Mouse (Mus musculus) limb, embryonic 15.5 days (tissue): ENCODE results near the gene Bcar3. TPM values are rescaled to one million over a fixed set of nuclear protein-coding genes. Genes with fewer than 3 reads are reported as not detected.

Experiments used
- ATAC-seq: fragments of 200-750 bp; cut with Nextera tagmentation; 2 replicates; pipeline ENCODE4 v1.8.0; 2017; ENCODE audit warnings: low read depth, moderate TSS enrichment; ENCODE audit not compliant: insufficient number of reproducible peaks, low FRiP score, low TSS enrichment
- H3K27ac ChIP-seq: fragments of 300-500 bp; sonication (generic); 2 replicates; pipeline ENCODE4 v1.5.1; 2015; ENCODE audit warnings: moderate library complexity, mild to moderate bottlenecking, inconsistent platforms
- H3K27me3 ChIP-seq: fragments of 300-500 bp; sonication (generic); 2 replicates; pipeline ENCODE4 v1.6.1; 2015; ENCODE audit warnings: inconsistent platforms
- H3K36me3 ChIP-seq: fragments of 300-500 bp; sonication (generic); 2 replicates; pipeline ENCODE4 v1.6.1; 2015; ENCODE audit warnings: inconsistent platforms
- H3K4me1 ChIP-seq: fragments of 300-500 bp; sonication (generic); 2 replicates; pipeline ENCODE4 v1.6.1; 2015; ENCODE audit warnings: inconsistent platforms
- H3K4me2 ChIP-seq: fragments of 300-500 bp; sonication (generic); 2 replicates; pipeline ENCODE4 v1.6.1; 2015; ENCODE audit warnings: mild to moderate bottlenecking, inconsistent platforms
- H3K4me3 ChIP-seq: fragments of 300-500 bp; sonication (generic); 2 replicates; pipeline ENCODE4 v1.5.1; 2015; ENCODE audit warnings: mild to moderate bottlenecking, inconsistent platforms
- H3K9ac ChIP-seq: fragments of 300-500 bp; sonication (generic); 2 replicates; pipeline ENCODE4 v1.6.1; 2015; ENCODE audit warnings: inconsistent platforms
- H3K9me3 ChIP-seq: fragments of 300-500 bp; sonication (generic); 2 replicates; pipeline ENCODE4 v1.6.1; 2016; ENCODE audit warnings: inconsistent platforms
- WGBS: fragments of 180-500 bp; shearing (Covaris S2); methylation state at CpG from one replicate; pipeline ENCODE4 v1.1.7; 2015; 5-methylcytosine and 5-hydroxymethylcytosine counted together
- polyA plus RNA-seq: library from polyadenylated mRNA; unstranded; fragments of >200 nt; fragmentation: Nextera tagmentation; extraction: Ambion mirVana; gene quantifications from 2 replicates; pipeline ENCODE4 v1.2.1, GENCODE M21; 2015

Bcar3 gene
- polyA plus RNA-seq, 1 experiment from 2014 or later, result 7.8 TPM

DNA sequence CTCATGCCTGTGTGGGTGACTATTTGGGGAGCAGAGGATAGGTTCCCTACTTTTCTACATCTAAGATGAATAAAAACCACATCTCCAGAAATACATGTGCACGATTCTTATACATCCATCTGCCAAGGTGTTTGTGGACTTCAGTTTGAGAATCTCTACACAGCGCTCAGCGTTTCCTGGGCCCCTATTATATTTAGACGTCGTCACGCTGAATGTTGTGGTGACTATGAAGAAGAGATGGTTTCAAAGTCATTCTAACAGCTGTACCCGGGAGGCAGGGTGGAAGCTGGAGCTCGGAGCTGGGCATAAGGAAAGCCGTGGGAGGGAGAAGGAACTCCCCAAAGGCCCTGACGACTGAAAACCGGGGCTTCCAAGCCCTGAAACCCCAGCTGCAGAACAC, 178.5 kb downstream of the Bcar3 start:
- Histone ChIP-seq H3K36me3 (no peaks in the 10 kb centered on the region), H3K4me2 (no peak overlapping the region), H3K9ac (no peak overlapping the region), H3K4me1 (peaks cover 26% of the 10 kb centered on the region), H3K27me3 (no peaks in the 10 kb centered on the region), H3K4me3 (no peak overlapping the region), H3K9me3 (no peaks in the 10 kb centered on the region), H3K27ac (no peak overlapping the region)
- WGBS, result 72% methylated on average over 11 of the region's 11 CpGs
- ATAC-seq, result no peak

DNA sequence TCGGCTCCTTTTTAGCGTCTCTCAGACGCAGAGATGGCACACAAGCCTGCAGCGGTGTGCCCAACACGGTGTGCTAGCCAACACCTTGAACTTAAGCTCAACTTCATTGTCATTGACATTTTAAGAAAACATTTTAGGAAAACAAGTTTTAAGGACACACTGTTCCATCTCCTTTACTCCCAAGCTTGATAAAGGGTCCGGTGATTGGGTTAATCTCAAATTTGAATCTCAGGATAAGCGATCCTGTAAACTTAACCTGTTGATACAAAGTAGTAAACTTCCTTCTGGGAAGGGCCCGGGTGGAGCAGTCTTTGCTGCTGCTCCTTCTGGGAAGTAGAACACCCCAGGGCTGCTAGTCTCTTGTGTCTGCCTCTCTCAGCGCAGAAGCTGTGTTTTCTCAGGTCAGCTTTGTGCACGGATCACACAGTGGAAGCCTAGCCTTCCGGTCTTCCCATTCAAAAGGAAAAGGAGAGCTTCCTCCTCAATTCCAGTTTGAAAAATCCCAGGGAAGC, 179.6 kb downstream of the Bcar3 start:
- Histone ChIP-seq H3K27ac (no peak overlapping the region), H3K9me3 (no peaks in the 10 kb centered on the region), H3K4me2 (no peak overlapping the region), H3K27me3 (no peaks in the 10 kb centered on the region), H3K9ac (no peak overlapping the region), H3K4me3 (no peak overlapping the region), H3K4me1 (peaks cover 28% of the 10 kb centered on the region), H3K36me3 (no peaks in the 10 kb centered on the region)
- no peak for ATAC-seq
- WGBS, result 84% methylated on average over 11 of the region's 11 CpGs

DNA sequence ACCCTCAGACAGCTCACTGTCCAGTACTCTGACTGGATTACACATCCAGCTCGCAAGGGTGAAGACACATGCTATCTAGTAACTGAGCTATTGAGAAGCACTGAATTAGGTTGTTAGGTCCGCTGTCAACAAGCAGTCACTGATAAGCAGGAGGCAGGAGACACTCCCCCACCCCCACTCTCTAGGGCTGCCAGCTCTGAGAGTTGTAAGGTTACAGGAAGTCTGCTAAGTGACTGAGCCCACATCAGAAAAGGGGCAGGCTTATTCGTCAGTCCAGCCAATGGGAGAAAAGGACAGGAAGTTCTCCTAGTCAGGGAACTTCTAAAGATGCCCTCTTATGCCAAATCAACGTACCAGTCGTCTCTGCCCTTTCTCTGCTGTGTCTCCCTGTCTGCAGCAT, 180.1 kb downstream of the Bcar3 start:
- H3K9me3 ChIP-seq, result no peaks in the 10 kb centered on the region
- ATAC-seq, result no peak
- H3K9ac ChIP-seq, result no peak overlapping the region
- H3K4me2 ChIP-seq, result no peak overlapping the region
- H3K27me3 ChIP-seq, result no peaks in the 10 kb centered on the region
- peaks cover 30% of the 10 kb centered on the region for H3K4me1 ChIP-seq
- no peak overlapping the region for H3K27ac ChIP-seq
- H3K4me3 ChIP-seq, result no peak overlapping the region
- no peaks in the 10 kb centered on the region for H3K36me3 ChIP-seq
- WGBS, result 39% methylated on average over 5 of the region's 5 CpGs

DNA sequence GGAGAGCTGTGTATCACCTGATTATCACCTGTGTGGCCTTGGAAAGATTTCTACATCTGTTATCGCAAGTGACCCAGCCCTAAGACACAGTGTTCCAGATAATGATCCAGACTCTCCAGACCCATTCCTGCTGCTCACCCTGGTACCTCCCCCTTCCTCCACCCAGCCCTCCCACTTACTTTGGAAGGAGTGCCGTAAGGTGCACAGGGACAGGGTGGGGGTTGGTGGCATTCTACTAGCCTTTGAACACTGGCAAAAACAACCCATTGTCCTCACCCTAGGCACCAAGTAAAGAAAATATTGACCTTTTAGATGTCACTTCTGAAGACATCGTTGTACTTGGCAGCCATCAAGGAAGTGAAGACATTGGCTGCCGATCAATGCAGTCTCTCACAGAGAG, 180.9 kb downstream of the Bcar3 start:
- 76% methylated on average over 4 of the region's 4 CpGs for WGBS
- Histone ChIP-seq H3K9me3 (no peaks in the 10 kb centered on the region), H3K9ac (no peak overlapping the region), H3K4me1 (peaks cover 30% of the 10 kb centered on the region), H3K27me3 (no peaks in the 10 kb centered on the region), H3K36me3 (no peaks in the 10 kb centered on the region), H3K4me3 (no peak overlapping the region), H3K4me2 (no peak overlapping the region), H3K27ac (no peak overlapping the region)
- no peak for ATAC-seq

DNA sequence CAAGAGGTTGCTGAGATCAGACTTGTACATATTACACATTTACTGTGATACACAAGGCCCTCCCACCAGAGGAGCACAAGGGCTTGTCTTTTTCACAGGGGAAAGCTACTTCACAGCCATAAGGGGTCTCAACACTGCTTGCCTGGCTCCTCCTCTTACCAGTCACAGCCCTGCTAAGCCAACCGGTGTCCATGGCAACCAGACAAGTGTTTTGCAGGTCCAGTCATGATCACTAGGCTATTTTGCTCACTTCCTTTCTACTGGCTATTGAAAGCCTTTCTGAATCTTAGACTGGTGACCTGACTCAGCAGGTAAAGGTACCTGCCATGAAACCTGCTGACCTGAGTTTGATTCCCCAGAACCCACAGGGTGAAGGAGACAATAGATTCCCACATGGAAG, 181.8 kb downstream of the Bcar3 start:
- no peaks in the 10 kb centered on the region for H3K36me3 ChIP-seq
- no peak overlapping the region for H3K4me2 ChIP-seq
- 50% methylated on average over 1 of the region's 1 CpGs for WGBS
- no peaks in the 10 kb centered on the region for H3K27me3 ChIP-seq
- no peak overlapping the region for H3K27ac ChIP-seq
- H3K9ac ChIP-seq, result no peak overlapping the region
- peaks cover 35% of the 10 kb centered on the region for H3K4me1 ChIP-seq
- no peak overlapping the region for H3K4me3 ChIP-seq
- no peak for ATAC-seq
- no peaks in the 10 kb centered on the region for H3K9me3 ChIP-seq

DNA sequence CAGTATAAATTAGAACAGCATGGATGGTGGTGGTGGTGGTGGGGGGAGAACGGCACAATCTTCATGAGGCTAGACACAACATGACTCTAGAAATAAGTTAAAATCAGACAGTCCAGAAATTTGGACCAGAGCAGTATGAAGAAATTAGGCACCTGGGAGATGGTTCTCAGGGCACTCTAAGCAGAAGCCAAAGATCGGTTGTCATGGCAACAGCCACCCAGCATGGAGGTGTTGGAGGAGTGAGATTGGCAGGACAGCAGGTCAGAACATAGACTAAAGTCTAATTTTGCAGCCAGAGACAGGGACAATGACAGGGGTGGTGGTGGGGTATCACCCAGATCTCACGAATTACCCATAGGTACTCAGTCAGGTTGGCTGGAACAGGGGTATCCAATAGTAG, 182.7 kb downstream of the Bcar3 start:
- Histone ChIP-seq H3K9me3 (no peaks in the 10 kb centered on the region), H3K36me3 (no peaks in the 10 kb centered on the region), H3K4me1 (peaks cover 33% of the 10 kb centered on the region), H3K27ac (no peak overlapping the region), H3K9ac (no peak overlapping the region), H3K27me3 (no peaks in the 10 kb centered on the region), H3K4me2 (no peak overlapping the region), H3K4me3 (no peak overlapping the region)
- 45% methylated on average over 3 of the region's 3 CpGs for WGBS
- no peak for ATAC-seq

DNA sequence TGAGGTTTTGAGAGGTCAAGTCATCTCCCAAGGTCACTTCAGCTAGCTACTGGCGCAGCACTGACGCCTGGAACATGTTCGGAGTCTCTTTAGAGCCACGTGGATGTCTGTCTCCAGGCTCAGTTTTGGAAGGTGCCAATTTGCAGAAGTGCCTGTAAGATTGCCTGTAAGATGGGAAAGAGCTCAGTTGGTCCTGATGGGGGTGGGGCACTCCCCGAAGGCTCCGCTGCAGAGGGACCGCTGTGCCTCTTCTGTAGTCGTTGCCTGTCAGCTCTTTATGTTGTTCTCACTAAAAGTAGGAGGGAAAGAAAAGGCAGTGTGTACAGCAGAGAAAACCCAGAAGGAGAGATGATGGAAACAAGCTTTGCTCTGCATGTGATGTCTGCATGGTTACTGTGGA, 183.6 kb downstream of the Bcar3 start:
- Histone ChIP-seq H3K4me2 (no peak overlapping the region), H3K27me3 (no peaks in the 10 kb centered on the region), H3K36me3 (no peaks in the 10 kb centered on the region), H3K4me3 (no peak overlapping the region), H3K9ac (no peak overlapping the region), H3K4me1 (peaks cover 32% of the 10 kb centered on the region), H3K27ac (no peak overlapping the region), H3K9me3 (no peaks in the 10 kb centered on the region)
- ATAC-seq, result no peak
- 62% methylated on average over 8 of the region's 8 CpGs for WGBS

DNA sequence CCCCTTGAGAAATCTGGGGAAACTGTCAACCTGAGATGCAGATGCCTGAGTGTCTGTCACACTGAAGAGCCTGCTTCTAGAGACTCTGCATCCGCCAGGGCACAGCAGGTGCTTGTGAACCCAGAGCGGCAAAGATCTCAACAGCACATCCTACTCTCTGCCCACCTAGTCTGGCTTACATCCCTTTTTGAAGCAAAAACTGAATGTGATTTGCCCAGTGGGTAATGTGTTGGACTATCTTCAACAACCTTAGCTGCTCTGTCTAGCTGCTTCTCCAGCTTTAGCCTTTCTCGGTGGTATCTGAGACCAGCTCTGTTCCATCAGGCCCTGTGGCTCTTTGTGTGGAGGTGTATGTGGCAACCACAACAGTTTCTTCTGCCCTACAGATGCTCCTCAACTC, 184.8 kb downstream of the Bcar3 start:
- H3K9me3 ChIP-seq, result no peaks in the 10 kb centered on the region
- ATAC-seq, result no peak
- WGBS, result 95% methylated on average over 3 of the region's 3 CpGs

DNA sequence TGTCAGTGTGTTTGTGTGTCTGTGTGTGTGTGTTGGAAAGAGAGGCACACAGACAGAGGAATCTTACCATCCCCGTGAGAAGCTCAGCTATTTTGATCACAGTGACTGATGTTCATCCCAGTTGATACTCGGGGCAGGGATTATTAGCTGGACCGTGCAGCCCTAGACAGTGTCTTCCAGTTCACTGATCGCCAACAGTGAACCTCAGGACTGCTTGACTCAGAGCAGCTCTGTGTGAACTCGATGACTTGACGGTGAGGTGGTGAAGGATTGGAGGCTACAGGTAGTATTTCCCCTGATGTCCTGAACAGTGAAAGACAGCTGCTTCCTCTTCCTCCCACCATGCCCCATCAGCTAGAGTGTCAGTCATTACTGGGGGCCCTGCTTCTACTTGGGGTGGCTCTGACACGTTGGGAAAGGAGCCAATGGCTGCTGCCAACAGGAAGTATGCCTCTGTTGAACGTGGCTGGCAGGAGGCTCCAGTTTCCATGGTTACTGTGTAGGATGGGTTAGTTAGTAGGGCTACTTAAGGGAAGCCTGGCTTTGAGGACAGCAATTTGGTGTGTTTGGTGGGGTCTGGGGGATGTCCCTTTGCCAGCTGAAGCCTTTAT, 186.2 kb downstream of the Bcar3 start:
- H3K4me3 ChIP-seq, result no peak overlapping the region
- no peak for ATAC-seq
- peaks cover 30% of the 10 kb centered on the region for H3K4me1 ChIP-seq
- no peaks in the 10 kb centered on the region for H3K36me3 ChIP-seq
- H3K27ac ChIP-seq, result no peak overlapping the region
- no peak overlapping the region for H3K4me2 ChIP-seq
- 59% methylated on average over 8 of the region's 8 CpGs for WGBS
- no peak overlapping the region for H3K9ac ChIP-seq
- no peaks in the 10 kb centered on the region for H3K9me3 ChIP-seq
- H3K27me3 ChIP-seq, result no peaks in the 10 kb centered on the region

More for the DNA sequence above, 184.8 kb downstream of the Bcar3 start:
- Histone ChIP-seq H3K27ac (no peak overlapping the region), H3K36me3 (no peaks in the 10 kb centered on the region), H3K4me1 (peaks cover 40% of the 10 kb centered on the region), H3K4me2 (no peak overlapping the region), H3K4me3 (no peak overlapping the region), H3K27me3 (no peaks in the 10 kb centered on the region), H3K9ac (no peak overlapping the region)

DNA sequence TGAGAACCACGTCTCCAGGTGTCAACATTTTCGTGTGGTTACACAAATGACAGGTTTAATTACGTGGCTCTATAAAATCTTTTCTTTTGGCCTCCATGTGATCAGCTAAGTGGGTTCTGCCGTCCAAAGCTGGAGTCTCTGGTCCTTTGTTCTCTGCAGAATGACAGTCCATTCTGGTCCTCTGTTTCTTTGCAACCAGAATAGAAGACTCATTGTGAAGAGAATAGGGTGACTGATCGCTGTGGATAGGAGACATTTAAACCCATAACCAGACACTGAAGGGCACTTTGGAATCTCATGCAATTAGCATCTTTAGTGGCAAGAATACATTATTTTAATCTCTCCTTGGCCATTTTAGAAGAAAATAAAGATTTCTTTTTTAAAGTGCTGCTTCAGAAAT, 187.1 kb downstream of the Bcar3 start:
- no peak overlapping the region for H3K9ac ChIP-seq
- 71% methylated on average over 5 of the region's 5 CpGs for WGBS
- no peak overlapping the region for H3K4me3 ChIP-seq
- ATAC-seq, result no peak
- peaks cover 24% of the 10 kb centered on the region for H3K4me1 ChIP-seq
- H3K36me3 ChIP-seq, result no peaks in the 10 kb centered on the region
- H3K9me3 ChIP-seq, result no peaks in the 10 kb centered on the region
- H3K27ac ChIP-seq, result no peak overlapping the region
- H3K27me3 ChIP-seq, result no peaks in the 10 kb centered on the region
- no peak overlapping the region for H3K4me2 ChIP-seq

DNA sequence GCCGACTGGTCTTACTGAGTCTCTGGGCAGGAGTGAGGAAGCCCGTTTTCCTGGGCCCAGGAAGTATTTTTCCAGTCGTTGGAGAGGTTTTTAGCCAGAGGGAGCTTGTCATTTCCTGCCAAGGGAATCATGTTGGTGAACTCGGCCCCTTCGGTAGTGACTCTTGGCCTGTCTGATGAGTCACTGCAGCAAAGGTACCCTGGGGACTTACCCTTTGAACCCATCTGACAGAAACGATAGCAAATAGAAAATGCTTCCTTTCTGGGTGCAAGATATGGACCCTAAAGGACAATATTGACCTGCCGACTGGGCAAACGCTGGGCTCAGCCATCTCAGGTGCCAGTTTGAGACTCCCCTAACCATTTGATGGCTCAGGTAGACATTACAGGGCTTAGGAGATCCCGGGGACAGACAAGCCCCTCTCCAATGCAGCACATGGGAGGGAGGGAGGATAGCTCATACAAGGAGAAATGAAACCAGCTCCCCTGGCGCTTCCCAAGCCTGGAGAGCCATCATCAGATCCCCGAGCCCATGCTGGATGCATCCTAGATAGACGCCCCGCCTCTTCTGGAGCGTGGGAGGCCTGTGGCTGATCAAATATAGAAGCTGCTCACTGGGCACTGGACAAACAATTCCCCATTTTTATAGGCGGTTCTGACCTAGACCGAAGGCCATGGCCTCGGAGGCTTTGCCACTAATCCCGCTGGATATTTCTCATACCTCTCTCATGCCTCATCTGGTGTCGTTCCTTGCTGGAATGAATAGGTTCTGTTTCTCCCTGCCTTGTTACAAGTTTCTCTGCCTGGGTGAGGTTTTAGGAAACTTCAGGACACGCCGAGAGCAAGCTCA, 188.2 kb downstream of the Bcar3 start:
- Histone ChIP-seq H3K4me1 (peaks cover 24% of the 10 kb centered on the region), H3K4me2 (no peak overlapping the region), H3K27me3 (no peaks in the 10 kb centered on the region), H3K9me3 (no peaks in the 10 kb centered on the region), H3K36me3 (no peaks in the 10 kb centered on the region), H3K4me3 (no peak overlapping the region), H3K27ac (no peak overlapping the region), H3K9ac (no peak overlapping the region)
- no peak for ATAC-seq
- WGBS, result 71% methylated on average over 21 of the region's 21 CpGs

DNA sequence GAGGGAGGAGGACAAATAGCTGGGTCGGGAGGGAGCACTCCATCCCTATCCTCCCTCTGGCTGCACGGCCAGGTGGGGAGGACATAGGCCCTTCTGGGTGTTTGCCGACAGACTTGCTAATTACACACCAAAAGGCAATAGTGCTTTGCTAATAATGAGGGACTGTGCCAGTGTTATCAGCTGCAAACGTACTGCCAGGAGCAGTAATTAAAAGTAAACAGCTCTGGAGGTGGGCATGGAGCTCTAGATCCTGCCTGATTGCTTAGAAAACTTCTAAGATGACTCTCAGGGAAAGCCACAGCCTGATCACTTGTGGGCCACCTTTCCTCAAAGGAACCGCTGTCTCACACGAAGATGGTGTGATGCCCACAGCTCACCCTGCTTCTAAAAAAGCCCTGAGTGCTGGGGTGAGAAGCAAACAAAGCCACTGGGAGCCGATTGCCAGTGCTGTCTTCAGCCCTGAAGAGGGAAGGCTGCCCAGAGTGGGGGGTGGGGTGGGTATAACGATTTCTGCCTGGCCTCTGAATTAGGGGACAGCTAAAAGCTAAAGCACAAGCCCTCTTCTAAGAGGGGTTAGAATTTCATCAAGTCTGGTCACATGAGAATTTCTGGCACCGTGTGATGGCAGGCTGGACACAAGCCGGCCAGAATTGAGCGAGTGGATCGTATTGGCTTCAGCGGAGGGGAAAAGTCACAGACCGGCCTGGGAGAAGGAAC, 189.3 kb downstream of the Bcar3 start:
- H3K4me2 ChIP-seq, result no peak overlapping the region
- peaks cover 25% of the 10 kb centered on the region for H3K4me1 ChIP-seq
- 0 out of 2 replicates have a peak, but pooled peaks have one; percentile 36 for ATAC-seq
- H3K27me3 ChIP-seq, result no peaks in the 10 kb centered on the region
- H3K9me3 ChIP-seq, result no peaks in the 10 kb centered on the region
- H3K4me3 ChIP-seq, result no peak overlapping the region
- no peaks in the 10 kb centered on the region for H3K36me3 ChIP-seq
- WGBS, result 22% methylated on average over 14 of the region's 14 CpGs
- H3K9ac ChIP-seq, result no peak overlapping the region
- no peak overlapping the region for H3K27ac ChIP-seq
